Mouse (Mus musculus) kidney, postnatal 0 days (tissue): Measurements from ENCODE around the gene Apof. TPM values are rescaled to one million over a fixed set of nuclear protein-coding genes. Genes with fewer than 3 reads are reported as not detected.

Experiments
- ATAC-seq: fragments of 200-750 bp; cut with Nextera tagmentation; replicated peaks from 2 replicates; pipeline ENCODE4 v1.8.0; 2017; ENCODE audit warnings: low read depth, moderate number of reproducible peaks, moderate TSS enrichment, moderate library complexity; ENCODE audit not compliant: low FRiP score
- DNase-seq: peaks from one replicate; pipeline ENCODE4 v3.0.0-alpha.2; 2016; ENCODE audit warnings: low spot score
- H3K27ac ChIP-seq: fragments of 300-500 bp; sonication (generic); 2 replicates; pipeline ENCODE4 v1.5.1; 2014; ENCODE audit warnings: mild to moderate bottlenecking
- H3K27me3 ChIP-seq: fragments of 300-500 bp; sonication (generic); 2 replicates; pipeline ENCODE4 v1.6.1; 2014; ENCODE audit warnings: low read length, mixed read lengths; ENCODE audit not compliant: insufficient read depth
- H3K36me3 ChIP-seq: fragments of 300-500 bp; sonication (generic); 2 replicates; pipeline ENCODE4 v1.6.1; 2014; ENCODE audit warnings: low read length, mixed read lengths; ENCODE audit not compliant: insufficient read depth
- H3K4me1 ChIP-seq: fragments of 300-500 bp; sonication (generic); replicated peaks from 2 replicates; pipeline ENCODE4 v1.6.1; 2014; ENCODE audit warnings: antibody characterized with exemption, low read length, mixed read lengths; ENCODE audit not compliant: insufficient read depth
- H3K4me2 ChIP-seq: fragments of 300-500 bp; sonication (generic); 2 replicates; pipeline ENCODE4 v1.6.1; 2014; ENCODE audit warnings: mild to moderate bottlenecking, low read length, moderate library complexity, mixed read lengths
- H3K4me3 ChIP-seq: fragments of 300-500 bp; sonication (generic); replicated peaks from 2 replicates; pipeline ENCODE4 v1.5.1; 2014; ENCODE audit warnings: low read depth, low read length
- H3K9ac ChIP-seq: fragments of 300-500 bp; sonication (generic); 2 replicates; pipeline ENCODE4 v1.6.1; 2014; ENCODE audit warnings: low read depth, low read length
- H3K9me3 ChIP-seq: fragments of 300-500 bp; sonication (generic); replicated peaks from 2 replicates; pipeline ENCODE4 v1.6.1; 2016; ENCODE audit warnings: low read length, inconsistent platforms, mixed read lengths
- CTCF ChIP-seq: IDR thresholded peaks from 2 replicates; pipeline ENCODE4 v1.5.1; 2016; ENCODE audit warnings: antibody characterized with exemption, low read depth, mild to moderate bottlenecking, moderate library complexity
- WGBS: fragments of 180-500 bp; shearing (Covaris S2); extraction: QIAGEN DNeasy Blood & Tissue Kit; methylation state at CpG from one replicate; pipeline ENCODE4 v1.1.7; 2014; 5-methylcytosine and 5-hydroxymethylcytosine counted together
- polyA plus RNA-seq: library from polyadenylated mRNA; unstranded; fragments of >200 nt; fragmentation: Nextera tagmentation; extraction: Ambion mirVana; gene quantifications from 2 replicates; pipeline ENCODE4 v1.2.1, GENCODE M21; 2015

Apof gene
- 0.21 and 0.42 TPM in 2 replicates for polyA plus RNA-seq

DNA sequence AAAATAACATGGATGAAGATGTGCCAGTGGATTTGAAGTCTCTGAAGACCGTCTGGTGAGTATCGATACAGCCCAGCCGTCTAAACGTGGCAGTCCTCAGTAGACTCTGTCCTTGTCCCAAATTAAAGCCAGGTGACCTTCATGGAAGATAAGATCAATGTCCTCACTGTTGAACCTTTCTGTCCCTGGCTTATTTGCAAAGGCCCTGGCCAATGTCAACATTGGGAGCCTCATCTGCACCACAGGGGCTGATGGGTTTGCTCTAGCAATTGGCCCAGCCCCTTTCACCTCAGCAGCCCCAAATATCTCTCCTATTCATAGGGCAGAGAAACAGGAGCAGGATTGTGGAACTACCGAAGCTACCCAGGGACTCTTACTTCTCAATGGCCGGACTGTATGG is at the start of gene Apof:
Gene Apof, plus strand, starts transcription at position 301 of the 400 bp plus-strand sequence.
- no peaks in the 10 kb centered on the region for H3K9me3 ChIP-seq
- no peak for TF ChIP-seq CTCF
- H3K27ac ChIP-seq, result no peak within 1 kb of the TSS
- H3K27me3 ChIP-seq, result no peaks in the 10 kb centered on the region
- H3K4me2 ChIP-seq, result no peak within 1 kb of the TSS
- 85% methylated on average over 6 of the region's 6 CpGs for WGBS
- ATAC-seq (no peak), DNase-seq (no peak)
- H3K9ac ChIP-seq, result no peak within 1 kb of the TSS
- no peaks in the 10 kb centered on the region for H3K36me3 ChIP-seq
- H3K4me3 ChIP-seq, result no peak within 1 kb of the TSS
- H3K4me1 ChIP-seq, result no peaks in the 10 kb centered on the region; the same call in 1 of the 2 replicates

DNA sequence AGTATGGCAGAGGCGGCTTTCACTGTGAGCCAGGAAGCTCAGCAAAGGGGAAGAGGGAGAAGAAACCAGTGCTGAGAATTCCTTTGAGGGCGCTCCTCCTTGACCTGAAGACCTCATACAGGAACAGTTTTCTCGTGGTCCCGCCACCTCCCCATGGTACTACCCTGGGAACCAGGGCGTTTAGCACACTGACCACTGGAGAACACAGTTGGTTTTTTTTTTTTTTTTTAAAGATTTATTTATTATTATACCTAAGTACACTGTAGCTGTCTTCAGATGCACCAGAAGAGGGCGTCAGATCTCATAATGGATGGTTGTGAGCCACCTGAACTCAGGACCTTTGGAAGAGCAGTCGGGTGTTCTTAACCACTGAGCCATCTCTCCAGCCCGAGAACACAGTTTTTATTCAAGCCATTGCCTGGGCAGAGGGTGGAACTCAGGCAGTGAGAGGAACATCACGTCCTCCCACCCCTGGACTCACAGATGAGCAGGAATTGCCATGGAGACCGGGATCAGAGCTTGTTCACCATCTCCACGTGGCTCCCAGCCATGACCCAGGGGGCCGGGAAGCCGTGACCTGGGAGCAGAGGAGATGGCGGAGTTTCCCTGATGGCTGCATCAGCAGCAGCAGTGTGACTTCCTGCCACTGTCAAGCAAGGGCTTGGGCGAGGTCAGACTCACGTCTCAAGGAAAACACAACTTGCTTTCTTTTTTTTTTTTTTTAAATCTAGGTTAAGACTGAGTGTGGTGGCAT is 46.8 kb upstream of the Apof start:
- ATAC-seq, result no peak
- H3K27ac ChIP-seq, result no peak overlapping the region
- no peak overlapping the region for H3K9ac ChIP-seq
- no peak for TF ChIP-seq CTCF
- H3K4me1 ChIP-seq, result no peaks in the 10 kb centered on the region
- no peaks in the 10 kb centered on the region for H3K9me3 ChIP-seq
- WGBS, result 48% methylated on average over 16 of the region's 16 CpGs
- DNase-seq, result no peak
- no peaks in the 10 kb centered on the region for H3K36me3 ChIP-seq
- no peak overlapping the region for H3K4me3 ChIP-seq
- no peaks in the 10 kb centered on the region for H3K27me3 ChIP-seq
- H3K4me2 ChIP-seq, result no peak overlapping the region

DNA sequence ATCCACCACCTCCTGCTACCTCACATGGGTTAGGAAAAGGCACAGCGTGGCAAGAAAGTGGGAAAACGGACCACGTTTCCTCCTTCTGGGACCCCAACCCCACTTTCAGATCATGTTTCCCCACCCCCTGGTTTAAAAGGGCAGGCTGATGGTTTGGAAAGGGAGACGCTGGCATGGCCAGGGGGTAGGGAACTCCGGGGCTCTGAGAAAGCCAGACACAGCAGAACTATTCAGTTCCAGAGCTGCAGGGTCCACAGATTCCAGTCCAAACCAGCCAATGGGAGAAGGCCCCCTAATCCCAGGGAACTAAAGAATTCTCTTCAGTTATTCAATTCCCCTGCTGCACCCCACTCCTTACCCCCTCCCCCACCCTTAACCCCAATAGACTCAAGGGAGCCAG is 43.4 kb upstream of the Apof start:
- ATAC-seq, result no peak

DNA sequence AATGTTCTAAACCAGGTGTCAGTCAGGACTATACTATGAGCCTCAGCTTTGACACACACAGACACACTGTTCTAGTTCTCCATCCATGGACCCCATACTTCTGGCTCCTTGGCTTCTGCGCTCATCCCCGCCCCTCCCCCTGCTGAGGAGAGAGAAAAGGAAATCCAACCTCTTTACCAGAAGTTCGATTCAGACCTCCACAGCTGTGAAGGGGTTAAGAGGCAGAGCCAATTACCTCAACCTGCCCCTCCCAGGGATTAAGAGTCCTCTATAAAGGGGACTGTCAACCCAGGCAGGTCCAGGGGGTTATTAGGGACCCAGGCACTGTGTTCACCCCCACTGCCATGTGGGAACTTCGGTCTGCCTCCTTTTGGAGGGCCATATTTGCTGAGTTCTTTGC is 42.9 kb upstream of the Apof start, which contains the start of gene Mip:
Gene Mip, plus strand, starts transcription at position 301 of the 400 bp plus-strand sequence.
- Histone ChIP-seq H3K27ac (no peak within 1 kb of the TSS), H3K27me3 (no peaks in the 10 kb centered on the region), H3K4me1 (no peaks in the 10 kb centered on the region), H3K9me3 (no peaks in the 10 kb centered on the region), H3K4me3 (no peak within 1 kb of the TSS), H3K4me2 (no peak within 1 kb of the TSS), H3K36me3 (no peaks in the 10 kb centered on the region), H3K9ac (no peak within 1 kb of the TSS)
- WGBS, result 33% methylated on average over 4 of the region's 4 CpGs
- DNase-seq (no peak), ATAC-seq (no peak)
- TF ChIP-seq CTCF, result no peak

More for the DNA sequence above, 43.4 kb upstream of the Apof start:
- H3K9me3 ChIP-seq, result no peaks in the 10 kb centered on the region
- H3K27ac ChIP-seq, result no peak overlapping the region
- no peaks in the 10 kb centered on the region for H3K27me3 ChIP-seq
- DNase-seq, result no peak
- no peak overlapping the region for H3K4me2 ChIP-seq
- no peaks in the 10 kb centered on the region for H3K36me3 ChIP-seq
- H3K9ac ChIP-seq, result no peak overlapping the region
- H3K4me1 ChIP-seq, result no peaks in the 10 kb centered on the region
- WGBS, result 48% methylated on average over 5 of the region's 5 CpGs
- H3K4me3 ChIP-seq, result no peak overlapping the region
- no peak for TF ChIP-seq CTCF

DNA sequence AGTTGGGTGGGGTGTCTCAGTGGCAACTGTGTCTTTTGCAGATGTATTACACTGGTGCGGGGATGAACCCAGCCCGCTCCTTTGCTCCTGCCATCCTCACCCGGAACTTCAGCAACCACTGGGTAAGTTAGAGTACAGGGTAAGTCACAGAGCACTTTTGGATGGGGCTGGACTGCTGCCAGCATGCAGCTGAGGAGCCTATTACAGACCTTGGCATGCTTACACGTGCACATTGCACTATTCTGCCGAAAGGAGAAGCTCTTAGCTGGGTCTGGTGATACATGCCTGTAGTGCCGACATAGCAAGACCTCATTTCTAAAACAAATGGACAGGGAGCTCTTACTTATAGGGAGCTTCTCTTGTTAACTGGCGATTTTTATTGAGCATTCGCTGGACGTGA is 40.9 kb upstream of the Apof start:
- DNase-seq (no peak), ATAC-seq (no peak)
- Histone ChIP-seq H3K4me2 (no peak overlapping the region), H3K4me3 (no peak overlapping the region), H3K9me3 (no peaks in the 10 kb centered on the region), H3K9ac (no peak overlapping the region), H3K27ac (no peak overlapping the region), H3K27me3 (no peaks in the 10 kb centered on the region), H3K36me3 (no peaks in the 10 kb centered on the region), H3K4me1 (no peaks in the 10 kb centered on the region)
- WGBS, result 83% methylated on average over 9 of the region's 9 CpGs
- no peak for TF ChIP-seq CTCF

DNA sequence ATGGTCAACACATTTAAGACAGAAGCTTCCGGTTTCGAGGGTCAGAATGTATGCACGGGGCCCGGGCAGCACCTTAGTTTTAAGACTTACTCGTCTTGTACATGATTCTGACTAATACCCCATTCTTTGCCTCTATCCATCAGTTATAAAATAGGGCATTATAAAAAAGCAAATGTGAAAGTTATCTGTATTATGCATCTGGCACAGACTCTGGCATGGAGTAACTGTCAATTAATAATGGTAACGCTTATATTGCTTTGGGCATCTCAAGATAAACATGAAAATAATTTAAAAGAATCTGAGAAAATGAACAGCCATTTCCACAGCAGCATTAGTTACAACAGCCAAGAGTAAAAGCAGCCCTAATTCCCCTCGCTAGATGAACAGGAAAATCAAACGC is 40.5 kb upstream of the Apof start:
- no peak for TF ChIP-seq CTCF
- Histone ChIP-seq H3K4me3 (no peak overlapping the region), H3K4me1 (no peaks in the 10 kb centered on the region), H3K9me3 (no peaks in the 10 kb centered on the region), H3K36me3 (no peaks in the 10 kb centered on the region), H3K27me3 (no peaks in the 10 kb centered on the region), H3K4me2 (no peak overlapping the region), H3K27ac (no peak overlapping the region), H3K9ac (no peak overlapping the region)
- no peak for ATAC-seq
- WGBS, result 92% methylated on average over 8 of the region's 8 CpGs
- DNase-seq, result no peak
